Mouse (Mus musculus) intestine, postnatal 0 days (tissue): Measurements from ENCODE around the gene Slc25a13. TPM values are rescaled to one million over a fixed set of nuclear protein-coding genes. Genes with fewer than 3 reads are reported as not detected.
"Not testable (repeated sequence)": the region's sequence is repeated elsewhere in the genome, so short reads cannot be mapped to it uniquely, and the experiment has no call there.

ENCODE experiments used
- ATAC-seq: fragments of 200-750 bp; cut with Nextera tagmentation; 2 replicates; pipeline ENCODE4 v1.8.0; 2017; ENCODE audit warnings: mild to moderate bottlenecking, moderate TSS enrichment, moderate library complexity
- H3K27ac ChIP-seq: fragments of 300-500 bp; sonication (generic); 2 replicates; pipeline ENCODE4 v1.5.1; 2014; ENCODE audit warnings: mild to moderate bottlenecking, low read depth, low read length, moderate library complexity
- H3K27me3 ChIP-seq: fragments of 300-500 bp; sonication (generic); replicated peaks from 2 replicates; pipeline ENCODE4 v1.6.1; 2014; ENCODE audit warnings: low read length, mixed read lengths; ENCODE audit not compliant: control insufficient read depth, insufficient read depth
- H3K36me3 ChIP-seq: fragments of 300-500 bp; sonication (generic); 2 replicates; pipeline ENCODE4 v1.6.1; 2014; ENCODE audit warnings: mild to moderate bottlenecking, moderate library complexity; ENCODE audit not compliant: control insufficient read depth, insufficient read depth
- H3K4me1 ChIP-seq: fragments of 300-500 bp; sonication (generic); replicated peaks from 2 replicates; pipeline ENCODE4 v1.6.1; 2014; ENCODE audit warnings: antibody characterized with exemption, low read length, mixed read lengths; ENCODE audit not compliant: control insufficient read depth, insufficient read depth
- H3K4me2 ChIP-seq: fragments of 300-500 bp; sonication (generic); replicated peaks from 2 replicates; pipeline ENCODE4 v1.6.1; 2014; ENCODE audit warnings: low read depth, mild to moderate bottlenecking, moderate library complexity
- H3K4me3 ChIP-seq: fragments of 300-500 bp; sonication (generic); 2 replicates; pipeline ENCODE4 v1.5.1; 2014; ENCODE audit warnings: low read depth, low read length
- H3K9ac ChIP-seq: fragments of 300-500 bp; sonication (generic); 2 replicates; pipeline ENCODE4 v1.6.1; 2014; ENCODE audit warnings: mild to moderate bottlenecking, low read depth, low read length
- H3K9me3 ChIP-seq: fragments of 300-500 bp; sonication (generic); 2 replicates; pipeline ENCODE4 v1.6.1; 2016; ENCODE audit warnings: mixed run types; ENCODE audit not compliant: control insufficient read depth
- CTCF ChIP-seq: sonication (generic); IDR thresholded peaks from 2 replicates; pipeline ENCODE4 v1.5.1; 2016; ENCODE audit warnings: low read depth, mild to moderate bottlenecking, control low read depth, antibody characterized with exemption, moderate library complexity
- WGBS: fragments of 180-500 bp; shearing (Covaris S2); extraction: QIAGEN DNeasy Blood & Tissue Kit; methylation state at CpG from one replicate; pipeline ENCODE4 v1.1.7; 2014; 5-methylcytosine and 5-hydroxymethylcytosine counted together
- polyA plus RNA-seq: library from polyadenylated mRNA; unstranded; fragments of >200 nt; fragmentation: Nextera tagmentation; extraction: Ambion mirVana; gene quantifications from 2 replicates; pipeline ENCODE4 v1.2.1, GENCODE M21; 2015

Gene Slc25a13
- polyA plus RNA-seq, 1 experiment from 2014 or later: 32.3 TPM

DNA sequence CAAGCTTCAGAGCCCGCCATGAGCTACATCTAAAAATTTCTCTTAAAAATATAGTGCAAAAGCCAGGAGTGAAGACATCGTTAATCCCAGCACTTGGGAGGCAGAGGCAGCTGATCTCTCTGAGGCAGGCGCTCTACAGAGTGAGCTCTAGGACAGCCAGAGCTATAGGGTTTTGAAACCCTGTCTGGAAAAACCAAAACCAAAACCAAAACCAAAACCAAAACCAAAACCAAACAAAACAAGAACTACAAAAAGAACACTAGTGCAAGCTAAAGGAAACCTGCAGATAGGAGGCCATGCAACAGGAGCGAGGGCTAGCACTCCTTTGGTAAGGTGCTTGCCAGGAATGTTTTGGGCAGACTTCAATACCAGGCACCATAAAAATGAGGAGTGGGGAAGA, 30.5 kb downstream of the Slc25a13 start:
- H3K4me3 ChIP-seq: no peak overlapping the region
- TF ChIP-seq CTCF: no peak
- no peak for ATAC-seq
- no peak overlapping the region for H3K4me2 ChIP-seq
- no peak overlapping the region for H3K27ac ChIP-seq
- H3K36me3 ChIP-seq: no peaks in the 10 kb centered on the region
- H3K9ac ChIP-seq: no peak overlapping the region
- H3K27me3 ChIP-seq: no peaks in the 10 kb centered on the region
- 76% methylated on average over 4 of the region's 4 CpGs for WGBS
- no peaks in the 10 kb centered on the region for H3K9me3 ChIP-seq
- H3K4me1 ChIP-seq: no peaks in the 10 kb centered on the region; the same call in 1 of the 2 replicates

DNA sequence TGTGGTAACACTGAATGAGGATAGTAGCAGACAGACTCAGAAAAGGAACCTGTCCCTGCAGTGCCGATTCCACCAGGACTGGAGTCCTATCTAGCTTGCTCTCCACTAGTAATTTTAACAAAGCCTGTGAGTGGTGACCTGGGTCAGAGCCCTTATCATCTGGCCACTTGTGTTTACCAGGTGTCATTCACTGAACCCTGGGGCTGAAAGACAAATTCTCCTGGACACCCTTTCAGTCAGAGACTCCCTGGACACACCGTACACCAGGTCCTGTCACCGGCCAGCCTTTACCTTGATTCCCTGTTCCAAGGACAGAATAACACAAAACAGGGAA, 31.3 kb downstream of the Slc25a13 start:
- Histone ChIP-seq H3K9me3 (no peaks in the 10 kb centered on the region), H3K27ac (peak overlapping the region; percentile 71; the same call in 1 of the 2 replicates), H3K4me3 (no peak overlapping the region), H3K27me3 (no peaks in the 10 kb centered on the region), H3K4me1 (no peaks in the 10 kb centered on the region; the same call in 1 of the 2 replicates), H3K36me3 (no peaks in the 10 kb centered on the region), H3K4me2 (peak overlapping the region; percentile 38), H3K9ac (no peak overlapping the region)
- ATAC-seq: no peak
- TF ChIP-seq CTCF: no peak
- 35% methylated on average over 3 of the region's 3 CpGs for WGBS

DNA sequence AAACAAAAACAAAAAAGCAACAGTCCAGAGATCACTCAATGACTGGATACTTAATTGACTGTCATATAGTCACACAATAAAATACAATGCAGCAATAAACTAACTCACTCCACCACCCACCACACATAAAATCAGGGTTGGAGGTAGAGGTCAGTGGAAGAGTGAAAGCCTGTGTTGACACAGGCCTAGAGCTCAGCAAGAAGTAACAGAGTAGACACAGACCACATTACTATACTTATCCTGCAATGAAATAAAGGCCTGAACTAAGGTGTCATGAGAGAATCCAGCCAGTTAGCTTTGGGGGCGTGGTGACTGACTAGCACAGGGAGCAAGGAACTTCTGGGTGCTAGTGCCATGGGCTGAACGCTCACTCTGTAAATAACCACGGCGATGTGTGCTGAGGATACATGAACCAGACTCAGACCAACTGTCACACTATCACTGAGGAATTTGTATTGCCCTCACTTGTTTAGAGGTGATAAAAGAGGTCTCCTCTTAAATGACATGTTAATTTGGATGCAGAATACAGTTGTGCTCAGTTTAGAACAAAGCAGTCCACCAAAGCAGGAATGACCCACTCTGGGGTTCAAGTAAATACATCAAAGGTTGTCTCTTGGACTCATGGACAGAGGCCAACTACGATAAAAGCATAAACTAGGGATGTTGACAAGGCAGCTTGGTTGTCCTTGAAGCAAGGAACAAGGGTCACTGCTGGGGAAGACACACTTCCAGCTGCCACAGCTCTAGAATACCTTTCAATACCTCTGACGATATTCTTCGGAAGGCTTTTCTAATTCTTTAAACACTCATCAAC, 31.8 kb downstream of the Slc25a13 start:
- peak; percentile 89 for ATAC-seq
- Histone ChIP-seq H3K27ac (peak overlapping the region; percentile 71), H3K27me3 (no peaks in the 10 kb centered on the region), H3K9me3 (no peaks in the 10 kb centered on the region), H3K4me2 (peak overlapping the region; percentile 38), H3K36me3 (no peaks in the 10 kb centered on the region), H3K4me3 (no peak overlapping the region), H3K9ac (no peak overlapping the region), H3K4me1 (no peaks in the 10 kb centered on the region; the same call in 1 of the 2 replicates)
- TF ChIP-seq CTCF: no peak
- WGBS: 21% methylated on average over 7 of the region's 7 CpGs

DNA sequence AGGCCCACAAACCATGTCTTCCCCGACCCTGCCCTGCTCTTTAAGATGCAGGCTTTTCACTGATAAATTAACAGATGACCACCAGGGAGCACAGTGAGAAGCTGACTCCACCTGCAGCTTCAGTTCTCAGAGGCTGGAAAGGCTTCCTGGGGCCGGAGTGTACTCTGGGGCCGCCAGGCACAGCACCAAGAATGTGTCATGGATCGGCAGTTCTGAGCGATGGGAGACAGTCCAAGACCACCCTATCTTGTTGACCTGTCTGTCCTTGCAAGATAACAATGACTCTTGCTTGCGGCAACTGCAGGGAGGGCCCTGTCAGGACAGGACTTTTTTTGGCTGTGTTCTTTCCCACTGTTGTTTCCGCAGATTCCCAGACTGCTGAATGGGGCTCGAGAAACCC, 33.4 kb downstream of the Slc25a13 start:
- TF ChIP-seq CTCF: 0 out of 2 replicates have a peak, but pooled peaks have one; percentile 16
- no peak overlapping the region for H3K9ac ChIP-seq
- H3K4me3 ChIP-seq: no peak overlapping the region
- H3K27ac ChIP-seq: no peak overlapping the region
- ATAC-seq: no peak
- 58% methylated on average over 8 of the region's 8 CpGs for WGBS
- no peaks in the 10 kb centered on the region for H3K27me3 ChIP-seq
- no peak overlapping the region for H3K4me2 ChIP-seq
- no peaks in the 10 kb centered on the region; the same call in 1 of the 2 replicates for H3K4me1 ChIP-seq
- no peaks in the 10 kb centered on the region for H3K36me3 ChIP-seq
- no peaks in the 10 kb centered on the region for H3K9me3 ChIP-seq

DNA sequence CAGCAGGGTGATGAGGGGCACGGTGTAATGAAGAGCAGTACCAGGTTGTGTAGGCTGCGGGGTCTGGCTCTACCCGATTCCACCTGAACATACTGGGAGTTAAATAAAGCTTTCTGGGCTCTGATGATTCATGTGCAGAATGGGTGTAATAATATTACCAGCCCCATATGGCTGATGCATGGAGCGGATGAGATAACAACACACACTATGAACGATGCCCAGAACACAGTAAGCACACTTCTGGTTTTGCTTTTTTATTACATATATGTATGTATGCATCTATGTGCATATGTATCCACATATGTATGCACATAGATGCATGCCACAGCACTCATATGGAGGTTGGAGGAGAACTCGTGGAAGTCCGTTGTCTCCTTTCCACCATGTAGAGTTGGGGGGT, 34.8 kb downstream of the Slc25a13 start:
- no peak for TF ChIP-seq CTCF
- Histone ChIP-seq H3K27ac (no peak overlapping the region), H3K4me1 (no peaks in the 10 kb centered on the region; the same call in 1 of the 2 replicates), H3K4me2 (no peak overlapping the region), H3K36me3 (no peaks in the 10 kb centered on the region), H3K27me3 (no peaks in the 10 kb centered on the region), H3K9me3 (no peaks in the 10 kb centered on the region), H3K4me3 (no peak overlapping the region), H3K9ac (no peak overlapping the region)
- WGBS: 94% methylated on average over 7 of the region's 7 CpGs
- no peak for ATAC-seq

DNA sequence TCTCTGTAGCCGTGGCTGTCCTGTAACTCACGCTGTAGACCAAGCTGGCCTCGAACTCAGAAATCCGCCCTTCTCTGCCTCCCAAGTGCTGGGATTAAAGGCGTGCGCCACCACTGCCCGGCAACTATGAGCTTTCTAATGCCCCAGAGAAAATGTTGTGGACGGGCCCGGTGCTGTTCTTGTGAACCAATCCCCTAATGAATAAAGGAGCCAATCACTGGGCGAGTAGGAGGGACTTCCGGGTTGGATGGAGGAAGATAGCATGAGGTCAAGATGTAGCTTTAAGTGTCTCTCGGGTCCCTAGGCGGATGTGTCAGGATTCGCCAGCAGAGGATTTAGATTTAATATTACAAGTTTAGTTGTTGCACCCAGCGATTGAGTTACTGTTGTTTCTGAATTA, 38.6 kb downstream of the Slc25a13 start:
- H3K27me3 ChIP-seq, H3K4me2 ChIP-seq, H3K36me3 ChIP-seq, H3K27ac ChIP-seq, H3K4me3 ChIP-seq, H3K9me3 ChIP-seq, H3K9ac ChIP-seq, H3K4me1 ChIP-seq, ATAC-seq: not testable (repeated sequence)
- WGBS: 96% methylated on average over 15 of the region's 15 CpGs
